Mouse (Mus musculus) midbrain, embryonic 13.5 days (tissue): ENCODE measurements around the gene Ppt2. TPM values are rescaled to one million over a fixed set of nuclear protein-coding genes. Genes with fewer than 3 reads are reported as not detected.

ENCODE experiments used
- ATAC-seq: fragments of 200-750 bp; cut with Nextera tagmentation; 2 replicates; pipeline ENCODE4 v1.8.0; 2017; ENCODE audit warnings: mild to moderate bottlenecking, moderate TSS enrichment, moderate library complexity
- H3K27ac ChIP-seq: fragments of 300-500 bp; sonication (generic); 2 replicates; pipeline ENCODE4 v1.5.1; 2015; ENCODE audit warnings: inconsistent platforms, mild to moderate bottlenecking, moderate library complexity
- H3K27me3 ChIP-seq: fragments of 300-500 bp; sonication (generic); 2 replicates; pipeline ENCODE4 v1.6.1; 2015; ENCODE audit warnings: mild to moderate bottlenecking, inconsistent platforms
- H3K36me3 ChIP-seq: fragments of 300-500 bp; sonication (generic); 2 replicates; pipeline ENCODE4 v1.6.1; 2015; ENCODE audit warnings: mild to moderate bottlenecking, inconsistent platforms
- H3K4me1 ChIP-seq: fragments of 300-500 bp; sonication (generic); replicated peaks from 2 replicates; pipeline ENCODE4 v1.6.1; 2015; ENCODE audit warnings: inconsistent platforms
- H3K4me2 ChIP-seq: fragments of 300-500 bp; sonication (generic); replicated peaks from 2 replicates; pipeline ENCODE4 v1.6.1; 2015; ENCODE audit warnings: moderate library complexity, mild to moderate bottlenecking, inconsistent platforms
- H3K4me3 ChIP-seq: fragments of 300-500 bp; sonication (generic); replicated peaks from 2 replicates; pipeline ENCODE4 v1.5.1; 2015; ENCODE audit warnings: mild to moderate bottlenecking, inconsistent platforms
- H3K9ac ChIP-seq: fragments of 300-500 bp; sonication (generic); replicated peaks from 2 replicates; pipeline ENCODE4 v1.6.1; 2015; ENCODE audit warnings: mild to moderate bottlenecking, inconsistent platforms
- H3K9me3 ChIP-seq: fragments of 300-500 bp; sonication (generic); 2 replicates; pipeline ENCODE4 v1.6.1; 2016; ENCODE audit warnings: mild to moderate bottlenecking, inconsistent platforms
- WGBS: fragments of 180-500 bp; shearing (Covaris S2); methylation state at CpG from one replicate; pipeline ENCODE4 v1.1.7; 2015; 5-methylcytosine and 5-hydroxymethylcytosine counted together
- polyA plus RNA-seq: library from polyadenylated mRNA; unstranded; fragments of >200 nt; fragmentation: Nextera tagmentation; extraction: Ambion mirVana; gene quantifications from 2 replicates; pipeline ENCODE4 v1.2.1, GENCODE M21; 2015

Ppt2 gene
- polyA plus RNA-seq, 1 experiment from 2014 or later: 23.3 TPM

- Histone ChIP-seq H3K4me2 (no peak overlapping the region), H3K4me1 (no peaks in the 10 kb centered on the region; the same call in 1 of the 2 replicates), H3K4me3 (no peak overlapping the region), H3K27me3 (peaks cover 5% of the 10 kb centered on the region), H3K36me3 (peaks cover 56% of the 10 kb centered on the region), H3K27ac (no peak overlapping the region), H3K9me3 (no peaks in the 10 kb centered on the region), H3K9ac (no peak overlapping the region)
- ATAC-seq: no peak
- WGBS: 96% methylated on average over 13 of the region's 13 CpGs
Measured at GRCm38 (mm10) chr17:34654392-34654791, 26.1 kb upstream of the Ppt2 start.

GRCm38 (mm10) chr17:34653746-34654285 lies 25.5 kb upstream of the Ppt2 start:
- H3K9ac ChIP-seq: no peak overlapping the region
- peaks cover 61% of the 10 kb centered on the region for H3K36me3 ChIP-seq
- 66% methylated on average over 9 of the region's 9 CpGs for WGBS

GRCm38 (mm10) chr17:34652985-34653384 lies 24.7 kb upstream of the Ppt2 start:
- no peak for ATAC-seq
- no peaks in the 10 kb centered on the region for H3K9me3 ChIP-seq
- H3K36me3 ChIP-seq: peaks cover 61% of the 10 kb centered on the region
- H3K9ac ChIP-seq: no peak overlapping the region
- peaks cover 7% of the 10 kb centered on the region for H3K4me1 ChIP-seq
- H3K4me2 ChIP-seq: no peak overlapping the region
- H3K27ac ChIP-seq: no peak overlapping the region
- H3K4me3 ChIP-seq: no peak overlapping the region
- H3K27me3 ChIP-seq: no peaks in the 10 kb centered on the region
- 94% methylated on average over 8 of the region's 8 CpGs for WGBS

More at GRCm38 (mm10) chr17:34653746-34654285, 25.5 kb upstream of the Ppt2 start:
- Histone ChIP-seq H3K9me3 (no peaks in the 10 kb centered on the region), H3K27me3 (no peaks in the 10 kb centered on the region), H3K4me3 (no peak overlapping the region), H3K4me1 (no peaks in the 10 kb centered on the region; the same call in 1 of the 2 replicates), H3K27ac (no peak overlapping the region), H3K4me2 (no peak overlapping the region)
- no peak for ATAC-seq

GRCm38 (mm10) chr17:34652546-34652945 lies 24.2 kb upstream of the Ppt2 start:
- peaks cover 61% of the 10 kb centered on the region for H3K36me3 ChIP-seq
- peaks cover 12% of the 10 kb centered on the region for H3K4me1 ChIP-seq
- no peak overlapping the region for H3K4me2 ChIP-seq
- ATAC-seq: no peak
- no peaks in the 10 kb centered on the region for H3K9me3 ChIP-seq
- no peak overlapping the region for H3K27ac ChIP-seq
- WGBS: 91% methylated on average over 10 of the region's 10 CpGs
- H3K9ac ChIP-seq: no peak overlapping the region
- no peak overlapping the region for H3K4me3 ChIP-seq
- H3K27me3 ChIP-seq: no peaks in the 10 kb centered on the region

- no peak overlapping the region for H3K27ac ChIP-seq
- H3K36me3 ChIP-seq: peaks cover 61% of the 10 kb centered on the region
- peaks cover 13% of the 10 kb centered on the region for H3K4me1 ChIP-seq
- WGBS: 43% methylated on average over 19 of the region's 19 CpGs
- H3K27me3 ChIP-seq: no peaks in the 10 kb centered on the region
- H3K9me3 ChIP-seq: no peaks in the 10 kb centered on the region
- H3K9ac ChIP-seq: no peak overlapping the region
- no peak overlapping the region for H3K4me2 ChIP-seq
- ATAC-seq: no peak
- H3K4me3 ChIP-seq: no peak overlapping the region
Measured at GRCm38 (mm10) chr17:34651507-34652221, 23.4 kb upstream of the Ppt2 start.

GRCm38 (mm10) chr17:34650781-34651180 lies 22.5 kb upstream of the Ppt2 start:
- 90% methylated on average over 14 of the region's 14 CpGs for WGBS
- H3K4me1 ChIP-seq: peaks cover 21% of the 10 kb centered on the region
- no peak overlapping the region for H3K4me2 ChIP-seq
- H3K9me3 ChIP-seq: no peaks in the 10 kb centered on the region
- peaks cover 61% of the 10 kb centered on the region for H3K36me3 ChIP-seq
- no peak overlapping the region for H3K9ac ChIP-seq
- no peak overlapping the region for H3K4me3 ChIP-seq
- H3K27ac ChIP-seq: no peak overlapping the region
- no peak for ATAC-seq
- no peaks in the 10 kb centered on the region for H3K27me3 ChIP-seq

- ATAC-seq: no peak
- Histone ChIP-seq H3K36me3 (peaks cover 51% of the 10 kb centered on the region), H3K9ac (no peak overlapping the region), H3K4me3 (no peak overlapping the region), H3K27me3 (no peaks in the 10 kb centered on the region), H3K4me2 (no peak overlapping the region), H3K9me3 (no peaks in the 10 kb centered on the region), H3K27ac (no peak overlapping the region), H3K4me1 (peaks cover 31% of the 10 kb centered on the region)
- 93% methylated on average over 18 of the region's 18 CpGs for WGBS
Measured at GRCm38 (mm10) chr17:34649106-34649864, 21.0 kb upstream of the Ppt2 start.

GRCm38 (mm10) chr17:34648141-34648890 lies 20.0 kb upstream of the Ppt2 start:
- Histone ChIP-seq H3K27ac (no peak overlapping the region), H3K4me1 (peaks cover 31% of the 10 kb centered on the region), H3K9ac (peak overlapping the region; percentile 98), H3K4me3 (peak overlapping the region; percentile 97), H3K27me3 (no peaks in the 10 kb centered on the region), H3K9me3 (no peaks in the 10 kb centered on the region), H3K4me2 (peak overlapping the region; percentile 91), H3K36me3 (peaks cover 43% of the 10 kb centered on the region)
- WGBS: 86% methylated on average over 16 of the region's 16 CpGs
- no peak for ATAC-seq

GRCm38 (mm10) chr17:34646906-34647787 lies 18.8 kb upstream of the Ppt2 start, which contains the start of gene Atf6b:
Atf6b (plus strand) TSS chr17:34647146.
- Histone ChIP-seq H3K9me3 (no peaks in the 10 kb centered on the region), H3K4me1 (peaks cover 31% of the 10 kb centered on the region), H3K9ac (peak within 1 kb of the TSS; percentile 98), H3K27me3 (no peaks in the 10 kb centered on the region), H3K4me3 (peak within 1 kb of the TSS; percentile 97), H3K27ac (peak within 1 kb of the TSS; percentile 86), H3K36me3 (peaks cover 32% of the 10 kb centered on the region), H3K4me2 (peak within 1 kb of the TSS; percentile 91)
- peak; percentile 96 for ATAC-seq
- 1% methylated on average over 64 of the region's 66 CpGs for WGBS

GRCm38 (mm10) chr17:34645831-34646511 lies 17.7 kb upstream of the Ppt2 start:
- Histone ChIP-seq H3K4me3 (peak overlapping the region; percentile 97), H3K27me3 (no peaks in the 10 kb centered on the region), H3K9me3 (no peaks in the 10 kb centered on the region), H3K4me1 (peaks cover 37% of the 10 kb centered on the region), H3K9ac (0 out of 2 replicates have a peak overlapping the region, but pooled peaks have one; percentile 72), H3K27ac (no peak overlapping the region), H3K36me3 (peaks cover 20% of the 10 kb centered on the region), H3K4me2 (peak overlapping the region; percentile 91)
- no peak for ATAC-seq
- 90% methylated on average over 30 of the region's 30 CpGs for WGBS
